ENCODE assay signal across 9 mouse cellular contexts in genomic region chr8:80772732-80773460, GRCm38 (mm10). TPM values are rescaled to one million over a fixed set of nuclear protein-coding genes. Genes with fewer than 3 reads are reported as not detected.
DNase-seq lines count a peak whose midpoint lies in the region; ATAC-seq and TF ChIP-seq lines count a peak whose summit lies in the region.
"Had no signal": no experiment of that assay in that cellular context is flagged by ENCODE, and none has a peak within 500 bp of the region (broad histone marks: within the 10 kb centered on the region; RNA-seq: fewer than 3 reads in every experiment).

No protein-coding gene starts in this region.

- H3K4me2 ChIP-seq in lung, embryonic 16.5 days (ENCODE audit: low read depth, low read length): no peak overlapping the region
- H3K4me2 ChIP-seq: heart, embryonic 13.5 days; limb, embryonic 13.5 days had no signal

- CTCF ChIA-PET in Patski (lab: Charles Lee): interaction anchor here (0.7 to 2.9 kb wide), 13 partner anchors 10 to 227 kb away, joined by 3 to 8 read pairs (median 4); no protein-coding TSS in a partner anchor

- peak; percentile 70 for DNase-seq in kidney, adult 2 months
- no peak for DNase-seq in kidney, adult 11 months
- DNase-seq in ES-CJ7 (ENCODE audit: low read depth, low spot score) (peak; percentile 46), Patski (ENCODE audit: low read depth, low spot score) (no peak)
- no peak for DNase-seq in adrenal gland, adult 2 months
- no peak for DNase-seq in left cerebral cortex, postnatal 4 days

- ATAC-seq in Patski: no peak
- peak; percentile 36; the same call in 1 of the 2 replicates for ATAC-seq in lung, embryonic 16.5 days (ENCODE audit: low read depth)

- H3K36me3 ChIP-seq in kidney, adult 2 months (ENCODE audit: control insufficient read depth, insufficient read depth, low read length): no peaks in the 10 kb centered on the region; the same call in 1 of the 2 replicates
- peaks cover 40% of the 10 kb centered on the region for H3K36me3 ChIP-seq in lung, embryonic 16.5 days (ENCODE audit: control insufficient read depth, insufficient read depth, low read length)

- H3K4me1 ChIP-seq in kidney, adult 2 months (ENCODE audit: control insufficient read depth, insufficient read depth, low read length): peaks cover 2% of the 10 kb centered on the region; the same call in 1 of the 2 replicates
- H3K4me1 ChIP-seq in lung, embryonic 16.5 days (replicated peaks; ENCODE audit: control insufficient read depth, insufficient read depth, low read length): no peaks in the 10 kb centered on the region
- H3K4me1 ChIP-seq: limb, embryonic 13.5 days had no signal

- POLR2A ChIA-PET in Patski (lab: Charles Lee): interaction anchor here (0.6 to 1.7 kb wide), 2 partner anchors 11 to 1795 kb away, joined by 3 to 7 read pairs; no protein-coding TSS in a partner anchor

- TF ChIP-seq CTCF in kidney, adult 2 months (conservative IDR thresholded peaks at IDR 0.05; ENCODE audit: insufficient read depth, insufficient read length, low read depth, low read length): 0 out of 2 replicates have a peak, but pooled peaks have one; percentile 27
- peak; percentile 55 for TF ChIP-seq CTCF in Patski (IDR thresholded peaks at IDR 0.05)

- H3K4me3 ChIP-seq in kidney, adult 2 months (ENCODE audit: insufficient read depth, low read depth, low read length): no peak overlapping the region
- H3K4me3 ChIP-seq in lung, embryonic 16.5 days (ENCODE audit: low read length): no peak overlapping the region
- H3K4me3 ChIP-seq: heart, embryonic 13.5 days; limb, embryonic 13.5 days had no signal

- 65% methylated on average over 4 of the region's 4 CpGs for WGBS in kidney, adult 2 months
- WGBS in lung, embryonic 16.5 days: 88% methylated on average over 4 of the region's 4 CpGs

- in situ Hi-C loops in Patski (cut with MboI; ENCODE audit: low pct_unique_long_range_greater_than_20kb): no loop called here

- H3K9me3 ChIP-seq in lung, embryonic 16.5 days (ENCODE audit: control insufficient read depth, low read length): no peaks in the 10 kb centered on the region
- H3K9me3 ChIP-seq: heart, embryonic 13.5 days; limb, embryonic 13.5 days had no signal

- H3K9ac ChIP-seq in lung, embryonic 16.5 days (ENCODE audit: low read length): no peak overlapping the region
- H3K9ac ChIP-seq: heart, embryonic 13.5 days; limb, embryonic 13.5 days had no signal

- intact Hi-C loops in left cerebral cortex, postnatal 4 days (cut with DNase I): loop anchor here (5.0 kb wide), 1 partner anchor 109 kb away; the partner anchor contains the start of gene Gab1

- no peak for TF ChIP-seq POLR2A in kidney, adult 2 months (IDR thresholded peaks at IDR 0.05; ENCODE audit: low read depth, low read length)

- H3K27me3 ChIP-seq in kidney, adult 2 months (replicated peaks; ENCODE audit: control insufficient read depth, insufficient read depth, low read length): no peaks in the 10 kb centered on the region
- H3K27me3 ChIP-seq in Patski: no peaks in the 10 kb centered on the region
- no peaks in the 10 kb centered on the region for H3K27me3 ChIP-seq in lung, embryonic 16.5 days (ENCODE audit: control insufficient read depth, insufficient read depth, low read depth, low read length)
- H3K27me3 ChIP-seq: heart, embryonic 13.5 days; limb, embryonic 13.5 days had no signal

- H3K27ac ChIP-seq in kidney, adult 2 months (ENCODE audit: insufficient read depth, low read depth, low read length): peak overlapping the region; percentile 57; the same call in 1 of the 2 replicates
- H3K27ac ChIP-seq in lung, embryonic 16.5 days (ENCODE audit: low read length): no peak overlapping the region
- H3K27ac ChIP-seq: heart, embryonic 13.5 days; limb, embryonic 13.5 days had no signal

RNA-seq across cellular contexts. Expression of gene Smarca5, which starts 33.6 kb away (rescaled TPM):
- 3.9 and 4.5 TPM in 2 replicates for polyA plus RNA-seq in kidney, adult 2 months (2012; rRNA removed)
- 69.2 TPM for polyA plus RNA-seq in Patski (2021)
- 53.0 and 58.7 TPM in 2 replicates for polyA plus RNA-seq in lung, embryonic 16.5 days (2015; fragmentation: Nextera tagmentation; extraction: Ambion mirVana)
- 10 to 100 TPM; 65.0 to 69.2 TPM for total RNA-seq in adrenal gland, adult 2 months (2021)
- 16.4 and 17.8 TPM in 2 replicates for polyA plus RNA-seq in adrenal gland, adult 2 months (2012; rRNA removed)
- 10 to 100 TPM; 47.9 to 51.8 TPM for total RNA-seq in left cerebral cortex, postnatal 4 days (2021)

Comparison
In these comparisons a context has a peak if more than half of its experiments do, and no peak if none do; other contexts are left out.
1. DNase-seq: peak in kidney, adult 2 months (single experiment) and ES-CJ7 (single experiment); none in kidney, adult 11 months (single experiment), Patski (single experiment), adrenal gland, adult 2 months (single experiment) and left cerebral cortex, postnatal 4 days (single experiment).